Mouse (Mus musculus) 3134 (cell line): ENCODE measurements around the gene Klc4.

ENCODE experiments used
- DNase-seq: peaks from one replicate; pipeline ENCODE4 v3.0.0-alpha.2; 2011; ENCODE audit warnings: low spot score; ENCODE audit not compliant: insufficient read length; ENCODE audit errors: extremely low read depth

The Klc4 gene

GRCm38 (mm10) chr17:46593124-46593523 lies 52.7 kb downstream of the Klc4 start:
- no peak for DNase-seq

- no peak for DNase-seq
These were observed 54.4 kb downstream of the Klc4 start for GRCm38 (mm10) chr17:46591406-46591805.

- no peak for DNase-seq
These were observed 55.4 kb downstream of the Klc4 start for GRCm38 (mm10) chr17:46590439-46590838.

- no peak for DNase-seq
These were observed 56.0 kb downstream of the Klc4 start for GRCm38 (mm10) chr17:46589635-46590314.

GRCm38 (mm10) chr17:46588913-46589312 lies 56.9 kb downstream of the Klc4 start:
- DNase-seq = no peak

- DNase-seq = no peak
These were observed 57.6 kb downstream of the Klc4 start for GRCm38 (mm10) chr17:46588173-46588572.

GRCm38 (mm10) chr17:46586327-46586726 lies 59.5 kb downstream of the Klc4 start:
- DNase-seq = no peak
